Mouse (Mus musculus) neural tube, embryonic 11.5 days (tissue): ENCODE measurements at regions not wholly inside any gene's neighbourhood (a gene's known extent, or its start where the extent isn't known, plus 50 kb on each side); places are given as distances from the start of the nearest gene placed in this dataset.

ENCODE experiments used
- ATAC-seq: fragments of 200-750 bp; cut with Nextera tagmentation; 2 replicates; pipeline ENCODE4 v1.8.0; 2017; ENCODE audit warnings: moderate number of reproducible peaks, mild to moderate bottlenecking, moderate TSS enrichment, moderate library complexity; ENCODE audit not compliant: insufficient read depth, low FRiP score, low TSS enrichment
- DNase-seq: peaks from one replicate; pipeline ENCODE4 v3.0.0-alpha.2; 2015; ENCODE audit warnings: low spot score
- H3K27ac ChIP-seq: fragments of 300-500 bp; sonication (generic); 2 replicates; pipeline ENCODE4 v1.5.1; 2014; ENCODE audit warnings: low read depth, mild to moderate bottlenecking, low read length
- H3K27me3 ChIP-seq: fragments of 300-500 bp; sonication (generic); 2 replicates; pipeline ENCODE4 v1.6.1; 2014; ENCODE audit warnings: mild to moderate bottlenecking, low read length, mixed read lengths; ENCODE audit not compliant: control insufficient read depth, insufficient read depth
- H3K36me3 ChIP-seq: fragments of 300-500 bp; sonication (generic); 2 replicates; pipeline ENCODE4 v1.6.1; 2014; ENCODE audit warnings: mild to moderate bottlenecking, low read length, moderate library complexity, mixed read lengths; ENCODE audit not compliant: control insufficient read depth, insufficient read depth
- H3K4me1 ChIP-seq: fragments of 300-500 bp; sonication (generic); 2 replicates; pipeline ENCODE4 v1.6.1; 2014; ENCODE audit warnings: low read length, mixed read lengths; ENCODE audit not compliant: control insufficient read depth, insufficient read depth
- H3K4me2 ChIP-seq: fragments of 300-500 bp; sonication (generic); 2 replicates; pipeline ENCODE4 v1.6.1; 2014; ENCODE audit warnings: low read depth, mild to moderate bottlenecking, moderate library complexity
- H3K4me3 ChIP-seq: fragments of 300-500 bp; sonication (generic); 2 replicates; pipeline ENCODE4 v1.5.1; 2014; ENCODE audit warnings: low read depth, low read length
- H3K9ac ChIP-seq: fragments of 300-500 bp; sonication (generic); 2 replicates; pipeline ENCODE4 v1.6.1; 2014; ENCODE audit warnings: mild to moderate bottlenecking, low read length
- H3K9me3 ChIP-seq: fragments of 300-500 bp; sonication (generic); 2 replicates; pipeline ENCODE4 v1.6.1; 2016; ENCODE audit warnings: low read length; ENCODE audit not compliant: control insufficient read depth
- WGBS: fragments of 180-500 bp; shearing (Covaris S2); extraction: QIAGEN DNeasy Blood & Tissue Kit; methylation state at CpG from one replicate; pipeline ENCODE4 v1.1.7; 2014; 5-methylcytosine and 5-hydroxymethylcytosine counted together

DNA sequence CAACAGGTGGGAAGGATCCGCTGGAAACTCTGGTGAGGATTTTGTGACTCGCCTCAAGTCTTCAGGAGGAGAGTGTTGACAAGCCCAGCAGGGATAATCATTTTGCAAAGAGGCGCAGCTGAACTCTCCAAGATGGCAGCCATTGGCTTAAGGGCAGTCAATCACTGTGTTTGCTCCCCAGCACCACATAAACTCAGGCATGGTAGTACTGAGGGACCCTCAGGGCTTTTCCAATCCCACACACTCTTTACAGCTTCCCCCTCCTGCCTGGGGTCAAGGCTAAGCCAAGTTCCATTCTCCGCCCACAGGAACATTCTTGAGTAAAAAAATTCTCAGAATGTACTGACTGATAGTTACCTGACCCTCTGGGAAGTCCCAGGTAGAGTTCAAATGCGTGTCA, 72.0 kb upstream of the Slc1a4 start:
- Histone ChIP-seq H3K36me3 (no peaks in the 10 kb centered on the region), H3K27me3 (no peaks in the 10 kb centered on the region), H3K4me1 (peaks cover 4% of the 10 kb centered on the region; the same call in 1 of the 2 replicates), H3K9me3 (no peaks in the 10 kb centered on the region), H3K9ac (no peak overlapping the region), H3K4me3 (no peak overlapping the region), H3K4me2 (no peak overlapping the region), H3K27ac (no peak overlapping the region)
- 85% methylated on average over 5 of the region's 5 CpGs for WGBS
- no peak for ATAC-seq
- DNase-seq = no peak

DNA sequence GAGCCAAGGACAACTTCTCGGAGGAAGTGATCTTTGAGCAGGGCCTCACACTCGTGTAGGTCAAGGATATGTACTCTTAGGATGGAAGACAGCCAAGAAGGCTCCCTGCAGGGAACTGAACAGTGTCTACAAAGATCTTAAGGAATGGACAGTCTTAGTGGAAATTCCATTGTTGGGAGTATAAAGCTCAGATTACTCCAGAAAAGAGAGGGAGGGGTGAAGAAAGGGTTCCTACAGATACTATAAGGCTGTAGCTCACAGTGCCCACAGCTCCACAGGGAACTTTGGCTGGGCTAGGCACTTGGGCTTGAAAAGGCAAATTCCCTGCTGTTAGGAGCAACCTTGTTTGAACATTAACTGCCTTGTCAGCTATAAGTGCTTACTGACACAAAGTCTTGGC, 85.6 kb upstream of the Slc1a4 start:
- no peak overlapping the region for H3K9ac ChIP-seq
- ATAC-seq = no peak
- no peaks in the 10 kb centered on the region for H3K4me1 ChIP-seq
- H3K36me3 ChIP-seq = no peaks in the 10 kb centered on the region
- H3K4me3 ChIP-seq = no peak overlapping the region
- H3K4me2 ChIP-seq = no peak overlapping the region
- WGBS = 79% methylated on average over 2 of the region's 2 CpGs
- H3K9me3 ChIP-seq = no peaks in the 10 kb centered on the region
- no peak for DNase-seq
- H3K27me3 ChIP-seq = no peaks in the 10 kb centered on the region
- H3K27ac ChIP-seq = no peak overlapping the region

DNA sequence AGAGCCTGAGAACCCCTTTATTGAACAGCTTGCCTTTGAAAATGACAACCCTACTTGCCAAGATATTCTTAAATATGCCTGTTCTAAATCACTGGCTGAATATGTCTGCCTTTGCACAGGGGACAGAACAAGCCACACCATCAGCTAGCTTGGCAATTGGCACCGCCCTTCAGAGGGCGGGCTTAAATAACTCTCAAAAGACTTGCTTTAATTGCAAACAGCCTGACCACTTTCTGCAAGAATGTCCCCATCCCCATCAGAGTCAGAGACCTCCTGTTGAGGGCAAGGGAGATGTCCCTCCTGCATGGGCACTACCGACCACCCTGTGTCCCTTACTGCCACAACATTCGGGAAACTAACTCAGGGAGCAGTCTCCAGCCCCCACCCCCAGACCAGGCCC, 88.4 kb upstream of the Slc1a4 start:
- no peak overlapping the region for H3K9ac ChIP-seq
- 87% methylated on average over 4 of the region's 4 CpGs for WGBS
- no peak overlapping the region for H3K4me3 ChIP-seq
- ATAC-seq (no peak), DNase-seq (no peak)
- no peaks in the 10 kb centered on the region for H3K27me3 ChIP-seq
- no peaks in the 10 kb centered on the region for H3K36me3 ChIP-seq
- H3K4me2 ChIP-seq = no peak overlapping the region
- H3K27ac ChIP-seq = no peak overlapping the region
- no peaks in the 10 kb centered on the region for H3K4me1 ChIP-seq
- H3K9me3 ChIP-seq = no peaks in the 10 kb centered on the region

DNA sequence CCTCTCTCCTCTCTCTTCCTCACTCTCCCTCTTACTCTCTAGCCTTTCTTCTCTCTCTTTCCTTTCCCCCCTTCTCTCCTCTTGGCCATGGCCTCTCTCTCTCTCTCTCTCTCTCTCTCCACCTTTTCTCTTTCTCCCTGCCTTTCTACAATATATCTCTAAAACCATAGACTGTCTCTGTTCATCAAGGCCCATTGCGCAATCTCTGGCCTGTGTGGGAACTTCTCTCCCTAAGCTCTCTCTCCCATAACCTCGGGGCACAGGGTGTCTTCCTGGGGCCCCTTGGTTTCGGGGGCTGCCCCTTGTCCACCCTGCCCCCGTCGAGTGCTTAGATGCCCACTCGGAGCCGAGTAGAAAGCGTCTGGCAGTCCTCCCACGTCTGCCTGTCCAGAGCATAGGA, 103.5 kb upstream of the Slc1a4 start:
- Histone ChIP-seq H3K4me3 (no peak overlapping the region), H3K36me3 (no peaks in the 10 kb centered on the region), H3K9ac (no peak overlapping the region), H3K4me2 (no peak overlapping the region), H3K4me1 (no peaks in the 10 kb centered on the region), H3K27ac (no peak overlapping the region), H3K27me3 (no peaks in the 10 kb centered on the region), H3K9me3 (no peaks in the 10 kb centered on the region)
- WGBS = 86% methylated on average over 9 of the region's 9 CpGs
- DNase-seq (no peak), ATAC-seq (no peak)

DNA sequence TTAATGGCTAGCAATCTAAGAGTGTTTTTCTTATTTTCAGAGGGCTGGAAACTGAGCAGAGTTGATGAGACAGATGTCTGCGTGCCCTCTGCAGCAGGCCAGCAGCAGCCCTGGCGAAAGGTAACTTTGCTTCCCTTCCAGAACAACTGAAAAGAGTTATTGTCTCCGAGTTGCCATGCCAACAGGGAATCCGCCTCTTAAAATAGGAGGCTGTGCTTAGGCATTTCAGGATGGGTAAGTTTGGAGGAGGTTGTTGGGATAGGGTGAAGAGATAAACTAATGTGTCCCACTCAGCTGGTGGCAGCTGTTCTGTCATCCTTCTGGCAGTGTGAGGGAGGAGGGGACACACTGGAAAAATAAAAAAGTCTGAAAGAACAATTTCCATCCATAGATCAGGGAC, 100.6 kb upstream of the Sertad2 start:
- ATAC-seq (no peak), DNase-seq (no peak)
- no peak overlapping the region for H3K4me2 ChIP-seq
- H3K9me3 ChIP-seq = no peaks in the 10 kb centered on the region
- H3K36me3 ChIP-seq = no peaks in the 10 kb centered on the region
- H3K4me3 ChIP-seq = no peak overlapping the region
- H3K4me1 ChIP-seq = peaks cover 3% of the 10 kb centered on the region; the same call in 1 of the 2 replicates
- WGBS = 27% methylated on average over 4 of the region's 4 CpGs
- H3K27ac ChIP-seq = no peak overlapping the region
- H3K9ac ChIP-seq = no peak overlapping the region
- H3K27me3 ChIP-seq = no peaks in the 10 kb centered on the region

DNA sequence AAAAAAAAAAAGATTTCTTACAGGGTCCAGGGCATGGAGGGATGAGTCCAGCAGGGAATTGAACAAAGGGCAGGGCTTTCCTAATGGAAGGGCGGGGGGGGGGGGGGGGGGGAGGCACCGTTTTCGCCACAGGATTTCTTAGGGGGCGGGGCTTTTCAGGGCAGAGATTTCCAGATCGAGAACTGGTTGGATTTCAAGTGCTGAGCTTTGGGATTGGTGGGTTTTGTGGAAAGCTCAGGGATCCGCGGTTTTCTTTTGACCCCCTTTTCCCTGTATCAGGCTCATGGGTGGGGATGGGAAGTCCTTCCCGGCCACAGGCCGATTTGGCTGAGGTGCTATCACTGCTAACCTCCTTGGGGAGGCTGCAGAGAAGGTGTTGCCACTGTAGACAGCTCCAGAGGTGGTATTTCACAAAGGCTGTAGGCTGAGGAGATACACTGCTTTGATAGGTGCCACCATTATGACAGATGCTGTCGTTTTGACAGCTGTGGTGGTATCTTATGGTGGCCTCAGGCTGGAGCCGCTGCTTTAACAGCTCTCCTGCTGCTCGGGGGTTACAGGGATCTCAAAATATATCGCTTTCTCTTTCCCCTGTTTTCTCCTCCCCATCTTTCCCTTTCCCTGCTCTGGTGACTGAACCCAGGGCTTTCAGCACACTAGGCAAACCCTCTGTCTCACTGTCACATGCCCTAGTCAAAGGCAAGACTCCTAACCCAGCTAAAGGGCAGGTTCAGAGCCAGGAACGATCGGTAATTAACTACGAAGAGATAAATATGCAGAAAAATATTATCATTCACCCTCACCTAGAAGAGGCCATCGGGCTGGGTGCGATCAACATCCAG, 97.8 kb upstream of the Sertad2 start:
- DNase-seq (no peak), ATAC-seq (peak; percentile 32)
- Histone ChIP-seq H3K27me3 (no peaks in the 10 kb centered on the region), H3K9me3 (no peaks in the 10 kb centered on the region), H3K27ac (no peak overlapping the region), H3K4me1 (peaks cover 3% of the 10 kb centered on the region; the same call in 1 of the 2 replicates), H3K9ac (peak overlapping the region; percentile 19), H3K4me3 (peak overlapping the region; percentile 20; the same call in 1 of the 2 replicates), H3K4me2 (peak overlapping the region; percentile 36), H3K36me3 (no peaks in the 10 kb centered on the region)
- WGBS = 12% methylated on average over 17 of the region's 18 CpGs

DNA sequence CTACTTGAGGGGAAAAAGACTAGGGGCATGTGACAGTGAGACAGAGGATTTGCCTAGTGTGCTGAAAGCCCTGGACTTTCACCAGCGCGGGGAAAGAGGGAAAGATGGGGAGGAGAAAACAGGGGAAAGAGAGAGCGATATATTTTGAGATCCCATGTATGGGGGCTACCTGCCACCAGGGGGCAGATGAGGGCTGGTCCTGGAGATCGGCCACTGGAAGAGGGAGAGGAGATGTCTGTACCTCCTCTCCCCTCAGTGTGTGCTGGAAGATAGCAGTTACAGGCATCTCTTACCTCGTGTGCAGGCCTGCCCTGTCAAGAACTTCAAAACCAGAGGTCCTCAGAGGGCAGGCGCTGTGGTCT, 97.2 kb upstream of the Sertad2 start:
- peaks cover 3% of the 10 kb centered on the region; the same call in 1 of the 2 replicates for H3K4me1 ChIP-seq
- ATAC-seq = peak; percentile 65
- peak; percentile 82 for DNase-seq
- H3K9ac ChIP-seq = peak overlapping the region; percentile 19
- H3K9me3 ChIP-seq = no peaks in the 10 kb centered on the region
- H3K27ac ChIP-seq = no peak overlapping the region
- peak overlapping the region; percentile 2; the same call in 1 of the 2 replicates for H3K4me3 ChIP-seq
- WGBS = 0% methylated on average over 6 of the region's 6 CpGs
- peak overlapping the region; percentile 36 for H3K4me2 ChIP-seq
- H3K36me3 ChIP-seq = no peaks in the 10 kb centered on the region
- no peaks in the 10 kb centered on the region for H3K27me3 ChIP-seq

DNA sequence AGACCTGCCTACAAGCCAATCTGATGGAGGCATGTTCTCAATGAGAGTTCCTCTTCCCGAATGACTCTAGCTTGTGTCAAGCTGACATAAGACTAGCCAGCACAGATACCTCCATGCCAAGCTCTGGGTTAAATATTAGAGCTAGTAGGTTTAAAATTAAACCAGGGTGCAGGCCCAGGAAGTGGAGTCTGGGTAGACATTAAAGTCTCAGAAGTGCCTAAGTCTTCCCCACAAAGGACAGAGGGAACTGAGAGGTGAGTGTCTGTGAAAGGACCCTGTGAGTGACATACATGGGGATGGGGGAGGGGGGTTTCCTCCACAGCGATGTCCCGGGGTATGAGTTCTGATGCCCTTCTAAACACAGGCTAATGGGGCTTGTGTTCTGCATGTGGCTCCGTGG, 90.2 kb upstream of the Sertad2 start:
- H3K9ac ChIP-seq = no peak overlapping the region
- no peaks in the 10 kb centered on the region for H3K4me1 ChIP-seq
- no peak overlapping the region for H3K4me2 ChIP-seq
- H3K27me3 ChIP-seq = no peaks in the 10 kb centered on the region
- WGBS = 83% methylated on average over 4 of the region's 4 CpGs
- no peaks in the 10 kb centered on the region for H3K36me3 ChIP-seq
- no peaks in the 10 kb centered on the region for H3K9me3 ChIP-seq
- no peak for ATAC-seq
- DNase-seq = no peak
- H3K27ac ChIP-seq = no peak overlapping the region
- no peak overlapping the region for H3K4me3 ChIP-seq

DNA sequence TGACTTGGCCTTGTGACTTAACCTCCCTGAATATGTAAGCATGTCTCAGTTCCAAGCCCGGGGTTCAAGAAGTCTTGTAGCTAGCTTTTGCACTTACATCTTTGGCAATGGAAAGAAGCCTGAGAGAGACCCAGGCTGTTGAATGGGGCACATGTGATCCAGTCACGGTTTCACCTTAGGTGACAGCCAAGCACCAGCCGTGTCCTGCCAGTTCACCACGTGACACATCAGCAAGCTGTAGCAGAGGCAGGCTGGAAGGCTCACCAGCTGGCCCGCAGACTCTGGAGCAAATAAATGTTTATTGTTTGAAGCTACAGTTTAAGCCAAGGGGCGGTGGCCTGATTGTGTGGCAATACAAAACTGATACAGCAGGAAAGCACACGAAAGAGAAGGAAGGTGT, 89.3 kb upstream of the Sertad2 start:
- WGBS = 89% methylated on average over 7 of the region's 7 CpGs
- H3K4me1 ChIP-seq = no peaks in the 10 kb centered on the region
- no peak overlapping the region for H3K9ac ChIP-seq

More for the DNA sequence above, 89.3 kb upstream of the Sertad2 start:
- ATAC-seq (no peak), DNase-seq (no peak)
- no peaks in the 10 kb centered on the region for H3K36me3 ChIP-seq
- no peak overlapping the region for H3K4me2 ChIP-seq
- H3K9me3 ChIP-seq = no peaks in the 10 kb centered on the region
- H3K4me3 ChIP-seq = no peak overlapping the region
- H3K27ac ChIP-seq = no peak overlapping the region
- no peaks in the 10 kb centered on the region for H3K27me3 ChIP-seq
